Mouse (Mus musculus): ENCODE data around the gene Azi2.
A peak's percentile ranks its signal among the peaks of the same experiment; 100 is the strongest.

Gene Azi2

GRCm38 (mm10) chr9:118040218-118041021, at the start of gene Azi2:
Azi2 (plus strand) TSS chr9:118040499.
- peak; percentile 99 for DNase-seq

GRCm38 (mm10) chr9:117996631-117997030, 43.7 kb upstream of the Azi2 start:
- no peak for DNase-seq

GRCm38 (mm10) chr9:118001488-118001887, 38.8 kb upstream of the Azi2 start:
- DNase-seq, result no peak

GRCm38 (mm10) chr9:118003218-118003886, 36.9 kb upstream of the Azi2 start:
- DNase-seq, result no peak

GRCm38 (mm10) chr9:118003937-118004336, 36.4 kb upstream of the Azi2 start:
- DNase-seq, result no peak

- no peak for DNase-seq
Observed at GRCm38 (mm10) chr9:118012928-118013327, 27.4 kb upstream of the Azi2 start.

GRCm38 (mm10) chr9:118024966-118025365, 15.3 kb upstream of the Azi2 start:
- DNase-seq, result no peak

- no peak for DNase-seq
Observed at GRCm38 (mm10) chr9:118029490-118029889, 10.8 kb upstream of the Azi2 start.

- DNase-seq, result no peak
Observed at GRCm38 (mm10) chr9:118030252-118030651, 10.0 kb upstream of the Azi2 start.

- DNase-seq, result no peak
Observed at GRCm38 (mm10) chr9:118031694-118032093, 8.6 kb upstream of the Azi2 start.

- DNase-seq, result no peak
Observed at GRCm38 (mm10) chr9:118034990-118035389, 5.3 kb upstream of the Azi2 start.

GRCm38 (mm10) chr9:118041022-118041400, 712 bp downstream of the Azi2 start:
- DNase-seq, result peak; percentile 32

- DNase-seq, result no peak
Observed at GRCm38 (mm10) chr9:118041646-118042045, 1.3 kb downstream of the Azi2 start.

GRCm38 (mm10) chr9:118042738-118043137, 2.4 kb downstream of the Azi2 start:
- DNase-seq, result no peak

- no peak for DNase-seq
Observed at GRCm38 (mm10) chr9:118043581-118043980, 3.3 kb downstream of the Azi2 start.

- no peak for DNase-seq
Observed at GRCm38 (mm10) chr9:118045011-118045533, 4.8 kb downstream of the Azi2 start.

- DNase-seq, result no peak
Observed at GRCm38 (mm10) chr9:118053286-118053685, 13.0 kb downstream of the Azi2 start.

GRCm38 (mm10) chr9:118059101-118059500, 18.8 kb downstream of the Azi2 start:
- DNase-seq, result no peak

- DNase-seq, result no peak
Observed at GRCm38 (mm10) chr9:118070442-118070841, 30.1 kb downstream of the Azi2 start.

- DNase-seq, result no peak
Observed at GRCm38 (mm10) chr9:118071337-118071736, 31.0 kb downstream of the Azi2 start.

- no peak for DNase-seq
Observed at GRCm38 (mm10) chr9:118072101-118072500, 31.8 kb downstream of the Azi2 start.

- DNase-seq, result no peak
Observed at GRCm38 (mm10) chr9:118073358-118073757, 33.1 kb downstream of the Azi2 start.

GRCm38 (mm10) chr9:118082575-118083431, 42.5 kb downstream of the Azi2 start:
- DNase-seq, result no peak
